Mouse (Mus musculus) heart, adult 2 months (tissue): ENCODE measurements at regions not wholly inside any gene's neighbourhood (a gene's known extent, or its start where the extent isn't known, plus 50 kb on each side); places are given as distances from the start of the nearest gene placed in this dataset.

Experiments
- CTCF ChIP-seq: fragments of 200-600 bp; IDR thresholded peaks from 2 replicates; pipeline ENCODE4 v1.8.1; 2022; ENCODE audit warnings: antibody characterized with exemption, mild to moderate bottlenecking, moderate library complexity
- EP300 ChIP-seq: fragments of 200-500 bp; IDR thresholded peaks from 2 replicates; pipeline ENCODE4 v1.6.1; 2011; ENCODE audit warnings: low read depth, low read length, control low read depth; ENCODE audit not compliant: insufficient read depth

- TF ChIP-seq EP300 (no peak), CTCF (no peak)
These were observed 126.3 kb downstream of the S1pr1 start for GRCm38 (mm10) chr3:115588585-115588984.
